ENCODE assay signal across 32 mouse cellular contexts in genomic region chr7:27311651-27312284, GRCm38 (mm10). TPM values are rescaled to one million over a fixed set of nuclear protein-coding genes. Genes with fewer than 3 reads are reported as not detected.
DNase-seq lines count a peak whose midpoint lies in the region; ATAC-seq and TF ChIP-seq lines count a peak whose summit lies in the region.
"Had no signal": no experiment of that assay in that cellular context is flagged by ENCODE, and none has a peak within 500 bp of the region (broad histone marks: within the 10 kb centered on the region; RNA-seq: fewer than 3 reads in every experiment).

No protein-coding gene starts in this region.

- no peak overlapping the region for H3K9ac ChIP-seq in forebrain, embryonic 11.5 days (ENCODE audit: low read length)
- H3K9ac ChIP-seq: embryonic facial prominence, embryonic 13.5 days; embryonic facial prominence, embryonic 15.5 days; forebrain, embryonic 13.5 days; forebrain, embryonic 15.5 days; forebrain, postnatal 0 days had no signal

- peaks cover 22% of the 10 kb centered on the region for H3K9me3 ChIP-seq in E14TG2a.4 (ENCODE audit: low read length)
- H3K9me3 ChIP-seq in forebrain, embryonic 11.5 days (ENCODE audit: control insufficient read depth, low read length): peaks cover 5% of the 10 kb centered on the region; the same call in 1 of the 2 replicates
- H3K9me3 ChIP-seq: forebrain, embryonic 15.5 days had no signal

- H3K36me3 ChIP-seq in E14TG2a.4 (ENCODE audit: insufficient read depth, low read length): peaks cover 55% of the 10 kb centered on the region
- H3K36me3 ChIP-seq in forebrain, embryonic 11.5 days (ENCODE audit: control insufficient read depth, insufficient read depth, low read length): no peaks in the 10 kb centered on the region; the same call in 1 of the 2 replicates
- no peaks in the 10 kb centered on the region for H3K36me3 ChIP-seq in kidney, adult 2 months (ENCODE audit: control insufficient read depth, insufficient read depth, low read length)
- H3K36me3 ChIP-seq: G1E had no signal

- TF ChIP-seq POLR2A in kidney, adult 2 months (IDR thresholded peaks at IDR 0.05; ENCODE audit: low read depth, low read length): no peak

- no peaks in the 10 kb centered on the region for H3K27me3 ChIP-seq in E14TG2a.4 (ENCODE audit: insufficient read depth, low read length)
- peaks cover 9% of the 10 kb centered on the region; the same call in 1 of the 2 replicates for H3K27me3 ChIP-seq in forebrain, embryonic 11.5 days (ENCODE audit: control insufficient read depth, insufficient read depth, low read length)
- no peaks in the 10 kb centered on the region for H3K27me3 ChIP-seq in kidney, adult 2 months (replicated peaks; ENCODE audit: control insufficient read depth, insufficient read depth, low read length)
- H3K27me3 ChIP-seq: forebrain, embryonic 15.5 days; Patski had no signal

- intact Hi-C loops in heart, postnatal 14 days (cut with DNase I): loop anchor here (2.0 kb wide), 1 partner anchor 17 kb away; no protein-coding TSS in a partner anchor

- peak overlapping the region; percentile 84 for H3K4me3 ChIP-seq in E14TG2a.4 (replicated peaks; ENCODE audit: low read length)
- no peak overlapping the region for H3K4me3 ChIP-seq in forebrain, embryonic 11.5 days (ENCODE audit: low read depth, low read length)
- no peak overlapping the region for H3K4me3 ChIP-seq in kidney, adult 2 months (ENCODE audit: insufficient read depth, low read depth, low read length)
- H3K4me3 ChIP-seq: embryonic facial prominence, embryonic 13.5 days; embryonic facial prominence, embryonic 15.5 days; erythroblast, embryonic 14.5 days; forebrain, embryonic 10.5 days; forebrain, embryonic 13.5 days; forebrain, embryonic 15.5 days had no signal

- peak; percentile 85 for DNase-seq in heart, adult 11 months
- no peak for DNase-seq in heart, postnatal 14 days
- peak; percentile 50 for DNase-seq in ES-CJ7 (ENCODE audit: low read depth, low spot score)
- peak; percentile 68 for DNase-seq in R1 (ENCODE audit: low read depth, low spot score)
- DNase-seq in forebrain, embryonic 11.5 days (ENCODE audit: low spot score): no peak
- DNase-seq in kidney, adult 2 months: no peak
- DNase-seq in gastrocnemius, adult 18-20 months (ENCODE audit: low spot score): no peak
- DNase-seq: adrenal gland, adult 2 months; adrenal gland, postnatal 10 days; adrenal gland, postnatal 25 days; B cell, adult 2 months; cerebellum, adult 11 months; cerebellum, adult 18-20 months; cerebellum, adult 8-10 months; cerebellum, adult 9-11 months; cerebellum, postnatal 14 days; cerebellum, postnatal 36 days; embryo, embryonic 11 days; forebrain, postnatal 0 days had no signal

- ATAC-seq in forebrain, embryonic 11.5 days (replicated peaks; ENCODE audit: low FRiP score): no peak
- ATAC-seq: CD4-positive, CD25-positive, alpha-beta regulatory T cell, adult 4 months; forebrain, embryonic 13.5 days; forebrain, postnatal 0 days; Patski had no signal

- no peak for TF ChIP-seq CTCF in E14TG2a.4 (conservative IDR thresholded peaks at IDR 0.05; ENCODE audit: low read length)
- TF ChIP-seq CTCF in kidney, adult 2 months (conservative IDR thresholded peaks at IDR 0.05; ENCODE audit: insufficient read depth, insufficient read length, low read depth, low read length): no peak

- 91% methylated on average over 12 of the region's 12 CpGs for WGBS in forebrain, embryonic 11.5 days
- WGBS in kidney, adult 2 months: 93% methylated on average over 12 of the region's 12 CpGs

- no peak overlapping the region for H3K4me2 ChIP-seq in forebrain, embryonic 11.5 days (ENCODE audit: low read depth, low read length, severe bottlenecking)
- H3K4me2 ChIP-seq: embryonic facial prominence, embryonic 13.5 days; embryonic facial prominence, embryonic 15.5 days; forebrain, embryonic 15.5 days had no signal

- H3K27ac ChIP-seq in forebrain, embryonic 11.5 days (ENCODE audit: low read depth, low read length): no peak overlapping the region
- no peak overlapping the region for H3K27ac ChIP-seq in kidney, adult 2 months (ENCODE audit: insufficient read depth, low read depth, low read length)
- H3K27ac ChIP-seq: embryonic facial prominence, embryonic 13.5 days; embryonic facial prominence, embryonic 15.5 days; forebrain, embryonic 10.5 days; forebrain, embryonic 13.5 days; forebrain, embryonic 15.5 days had no signal

- peaks cover 44% of the 10 kb centered on the region for H3K4me1 ChIP-seq in E14TG2a.4 (replicated peaks; ENCODE audit: low read depth, low read length)
- 0 out of 2 replicates have a peak, but pooled peaks cover 1% of the 10 kb centered on the region for H3K4me1 ChIP-seq in forebrain, embryonic 11.5 days (replicated peaks; ENCODE audit: control insufficient read depth, insufficient read depth, low read length)
- H3K4me1 ChIP-seq in kidney, adult 2 months (ENCODE audit: control insufficient read depth, insufficient read depth, low read length): peaks cover 4% of the 10 kb centered on the region; the same call in 1 of the 2 replicates

RNA-seq across cellular contexts. Expression of gene Ltbp4, which starts 25.7 kb away (rescaled TPM):
- 100 to 1,000 TPM; 354 to 358 TPM for total RNA-seq in heart, postnatal 14 days (2021)
- 11.9 and 13.0 TPM in 2 replicates for polyA plus RNA-seq in forebrain, embryonic 11.5 days (2014; fragmentation: Nextera tagmentation; extraction: Ambion mirVana)
- 76.9 and 84.7 TPM in 2 replicates for polyA plus RNA-seq in kidney, adult 2 months (2012; rRNA removed)
- 10 to 100 TPM; 55.8 to 66.9 TPM for total RNA-seq in gastrocnemius, adult 18-20 months (2021)
- total RNA-seq: common myeloid progenitor, adult 5-6 weeks had no signal

RNA-seq across cellular contexts. Expression of gene Shkbp1, which starts 44.1 kb away (rescaled TPM):
- total RNA-seq in heart, postnatal 14 days (2021): 1 to 10 TPM; 8.6 to 9.7 TPM
- 64.3 and 67.6 TPM in 2 replicates for polyA plus RNA-seq in forebrain, embryonic 11.5 days (2014; fragmentation: Nextera tagmentation; extraction: Ambion mirVana)
- polyA plus RNA-seq in kidney, adult 2 months (2012; rRNA removed): 39.2 and 45.5 TPM in 2 replicates
- 1 to 10 TPM; 2.2 to 3.0 TPM for total RNA-seq in gastrocnemius, adult 18-20 months (2021)

RNA-seq across cellular contexts. Expression of gene Gm20479, which starts 45.5 kb away (rescaled TPM):
- under 1 TPM in 1 of 2 experiments, not detected in 1; 0.76 TPM for total RNA-seq in heart, postnatal 14 days (2021)
- polyA plus RNA-seq in forebrain, embryonic 11.5 days (2014; fragmentation: Nextera tagmentation; extraction: Ambion mirVana): not detected in 2 replicates
- polyA plus RNA-seq in kidney, adult 2 months (2012; rRNA removed): 0.39 TPM in 1 of 2 replicates, not detected in the other
- total RNA-seq in gastrocnemius, adult 18-20 months (2021): under 1 TPM in 1 of 2 experiments, not detected in 1; 0.57 TPM
- total RNA-seq: common myeloid progenitor, adult 5-6 weeks; forebrain, postnatal 0 days; G1E had no signal
- polyA plus RNA-seq: brain, embryonic 14.5 days; CD4-positive, CD25-positive, alpha-beta regulatory T cell, adult 4 months; embryonic facial prominence, embryonic 11.5 days; embryonic facial prominence, embryonic 13.5 days; erythroblast, embryonic 14.5 days; forebrain, embryonic 13.5 days; forebrain, postnatal 0 days had no signal

RNA-seq across cellular contexts. Expression of gene Numbl, which starts 53.5 kb away (rescaled TPM):
- total RNA-seq in heart, postnatal 14 days (2021): 1 to 10 TPM; 7.9 to 8.5 TPM
- polyA plus RNA-seq in forebrain, embryonic 11.5 days (2014; fragmentation: Nextera tagmentation; extraction: Ambion mirVana): 19.1 and 20.1 TPM in 2 replicates
- 6.0 and 7.9 TPM in 2 replicates for polyA plus RNA-seq in kidney, adult 2 months (2012; rRNA removed)
- total RNA-seq in gastrocnemius, adult 18-20 months (2021): 1 to 10 TPM; 2.2 to 2.8 TPM

Comparison
In these comparisons a context has a peak if more than half of its experiments do, and no peak if none do; other contexts are left out.
1. DNase-seq: peak in heart, adult 11 months (single experiment), ES-CJ7 (single experiment) and R1 (single experiment); none in heart, postnatal 14 days (0 of 2), forebrain, embryonic 11.5 days (single experiment), kidney, adult 2 months (single experiment) and gastrocnemius, adult 18-20 months (single experiment).
2. RNA of gene Ltbp4, which starts 25.7 kb away (total RNA-seq): 354 to 358 TPM in heart, postnatal 14 days; 55.8 to 66.9 TPM in gastrocnemius, adult 18-20 months; every median in the first group is over 4 times any median in the second.